Mouse (Mus musculus) mouse trophoblast stem cell (cell line): ENCODE measurements around the gene Ankk1.

Experiments
- in situ Hi-C, 2 experiments: fragments of 300-500 bp; cut with MseI, MboI; formaldehyde crosslinking; loops; 2 replicates in 1 of 2; 3 replicates in 1 of 2; pipeline ENCODE4 v1.15.1; 2025

Gene Ankk1

DNA sequence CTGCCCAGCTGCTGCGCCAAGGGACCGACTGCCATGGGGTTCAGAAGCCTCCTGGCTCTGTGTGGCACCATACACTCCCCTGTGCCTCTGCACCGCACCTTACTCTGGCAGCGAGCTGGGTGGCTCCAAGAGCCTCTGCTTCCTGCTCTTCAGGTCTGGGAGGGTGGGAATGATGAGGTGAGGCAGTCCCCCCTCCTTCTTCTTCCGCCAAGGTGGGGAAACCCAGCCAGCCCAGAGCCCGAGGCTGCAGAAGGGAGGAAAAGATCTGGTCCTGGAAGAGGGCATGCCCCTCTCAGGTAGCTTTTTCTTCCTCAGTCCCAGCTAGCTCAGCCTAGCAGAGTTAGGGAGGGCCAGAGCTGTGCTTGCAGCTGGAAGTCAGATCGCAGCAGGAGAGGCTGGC, at the start of gene Ankk1:
Gene Ankk1, minus strand, starts transcription at position 101 of the 400 bp plus-strand sequence.
- in situ Hi-C loops = no loop called here

DNA sequence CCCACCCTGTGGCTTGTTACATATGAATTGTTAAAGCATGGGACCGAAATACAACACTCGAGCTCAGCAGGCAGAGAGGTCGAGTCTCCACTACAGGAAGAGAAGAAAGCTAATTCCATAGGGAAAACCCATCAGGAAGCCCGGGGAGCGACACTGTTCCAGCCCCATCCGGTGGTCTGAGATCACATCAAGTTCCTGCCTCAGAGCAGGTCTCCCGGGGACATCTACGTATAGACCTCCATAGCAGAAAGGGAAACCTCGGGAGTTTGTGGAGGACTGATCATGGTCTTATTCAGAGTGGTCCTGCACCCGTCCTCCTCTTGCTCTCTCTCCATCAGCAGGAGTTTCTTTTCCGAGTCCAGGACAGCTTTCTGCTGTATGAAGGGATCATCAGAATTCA, 45.3 kb upstream of the Ankk1 start:
- in situ Hi-C loops = no loop called here

DNA sequence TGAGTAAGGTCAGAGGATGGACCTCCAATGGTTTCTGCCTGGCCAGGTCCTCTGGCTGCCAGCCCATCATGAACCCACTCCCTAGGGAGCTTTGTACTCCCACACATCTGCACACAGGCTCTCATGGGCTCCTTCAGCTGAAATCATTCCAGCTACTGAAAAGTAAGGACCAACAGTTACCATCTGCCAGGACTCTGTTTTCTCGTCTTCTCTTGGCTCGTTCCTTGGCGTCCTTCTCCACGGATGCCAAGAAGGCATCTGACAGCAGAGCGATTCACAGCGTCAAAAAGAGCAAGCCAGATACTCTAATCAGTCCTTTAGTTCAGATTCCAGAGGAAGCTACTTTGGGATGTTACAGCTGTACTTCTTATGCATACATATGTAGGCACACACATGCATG, 44.1 kb upstream of the Ankk1 start:
- in situ Hi-C loops = no loop called here

DNA sequence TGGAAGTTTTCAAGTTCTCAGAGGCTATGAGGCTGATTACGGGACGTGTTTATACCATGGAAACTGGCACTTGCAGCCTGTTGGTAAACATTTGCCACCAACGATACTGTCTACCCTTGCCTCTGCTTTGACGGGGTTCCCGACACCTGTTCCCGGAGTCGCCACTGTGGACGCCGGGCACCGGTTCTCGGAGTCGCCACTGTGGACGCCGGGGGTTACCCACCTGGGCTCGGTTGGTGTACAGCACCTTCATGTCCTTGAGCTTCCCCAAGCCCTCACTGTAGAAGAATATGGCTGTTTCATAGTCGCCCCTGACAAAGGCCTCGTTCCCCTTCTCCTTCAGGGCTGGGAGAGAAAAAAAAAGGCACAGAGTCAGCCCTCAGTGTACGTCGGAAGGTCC, 43.2 kb upstream of the Ankk1 start:
- in situ Hi-C loops = no loop called here

DNA sequence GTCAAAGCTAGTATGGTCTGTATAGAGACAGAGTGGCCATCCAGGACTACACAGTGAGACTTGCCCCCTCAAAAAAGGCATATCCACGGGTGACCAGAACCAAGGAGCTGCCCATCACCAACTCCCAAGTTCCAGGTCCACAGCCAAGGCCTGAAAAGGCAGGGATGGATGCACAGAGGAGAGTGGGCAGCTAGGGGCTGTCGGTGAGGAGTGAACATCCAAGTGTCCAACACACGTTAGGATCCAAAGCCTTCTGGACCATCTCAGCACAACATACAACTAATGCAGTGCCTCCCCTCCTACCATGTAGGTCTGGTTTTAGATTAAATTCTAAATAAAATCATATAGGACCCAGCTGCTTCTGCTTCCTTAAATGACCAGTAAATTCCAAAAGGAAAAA, 29.3 kb upstream of the Ankk1 start:
- in situ Hi-C loops = no loop called here

DNA sequence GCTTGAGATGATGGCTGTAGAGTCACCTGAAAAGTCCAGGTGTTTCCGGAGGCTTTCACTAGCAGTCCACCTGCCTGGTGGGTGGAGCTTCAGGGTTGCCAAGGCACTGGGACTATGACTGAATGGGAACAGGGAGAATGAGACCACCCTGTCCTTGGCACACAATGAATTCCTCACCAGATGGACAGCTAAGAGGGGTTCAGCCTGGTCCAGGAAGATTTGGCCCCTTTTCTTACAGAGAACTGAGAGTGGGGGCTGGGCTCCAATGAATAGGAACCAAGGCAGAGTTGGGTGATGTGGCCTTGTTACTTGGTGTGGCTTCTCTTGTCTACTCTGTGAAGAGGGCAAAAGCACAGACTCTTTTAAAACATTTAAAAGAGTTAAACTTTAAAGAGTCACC, 25.6 kb upstream of the Ankk1 start:
- in situ Hi-C loops = no loop called here

DNA sequence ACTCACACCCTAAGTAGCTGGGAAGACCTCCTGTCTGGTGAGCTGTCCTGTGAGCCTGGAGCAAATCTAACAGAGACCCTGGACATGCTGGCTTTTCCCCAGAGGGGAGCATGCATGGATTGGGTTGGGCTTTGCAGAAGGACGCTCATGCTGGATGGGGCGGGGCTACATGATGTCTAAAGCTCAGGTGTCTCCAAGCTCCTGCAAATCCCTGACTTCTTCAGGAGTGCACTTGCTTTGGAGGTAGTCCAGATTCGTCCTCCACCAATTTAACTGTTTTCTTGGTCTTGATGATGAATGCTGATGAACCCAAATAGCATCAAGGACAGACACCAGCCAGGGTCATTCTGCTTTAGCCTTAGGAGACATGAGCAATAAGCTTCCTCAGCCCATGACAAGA, 23.7 kb upstream of the Ankk1 start:
- in situ Hi-C loops = no loop called here

DNA sequence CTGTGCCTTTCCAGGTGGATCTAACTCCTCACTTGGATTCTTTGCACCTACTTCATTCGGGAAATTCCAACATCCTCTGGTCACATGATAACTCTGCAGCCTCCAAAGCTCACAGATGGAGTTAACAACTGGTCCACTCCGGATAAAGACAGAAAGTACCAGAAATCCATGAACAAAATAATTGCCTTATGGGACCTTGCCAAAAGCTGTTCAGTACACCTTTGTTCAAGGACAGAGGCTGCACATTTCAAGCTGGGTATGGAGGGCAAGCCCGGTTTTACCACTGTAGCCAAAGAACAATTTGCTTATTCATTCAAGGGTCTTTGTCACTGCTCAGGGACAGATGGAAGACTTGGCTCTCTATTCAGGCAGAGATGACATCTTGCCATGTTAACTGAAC, 15.8 kb upstream of the Ankk1 start:
- in situ Hi-C loops = no loop called here

DNA sequence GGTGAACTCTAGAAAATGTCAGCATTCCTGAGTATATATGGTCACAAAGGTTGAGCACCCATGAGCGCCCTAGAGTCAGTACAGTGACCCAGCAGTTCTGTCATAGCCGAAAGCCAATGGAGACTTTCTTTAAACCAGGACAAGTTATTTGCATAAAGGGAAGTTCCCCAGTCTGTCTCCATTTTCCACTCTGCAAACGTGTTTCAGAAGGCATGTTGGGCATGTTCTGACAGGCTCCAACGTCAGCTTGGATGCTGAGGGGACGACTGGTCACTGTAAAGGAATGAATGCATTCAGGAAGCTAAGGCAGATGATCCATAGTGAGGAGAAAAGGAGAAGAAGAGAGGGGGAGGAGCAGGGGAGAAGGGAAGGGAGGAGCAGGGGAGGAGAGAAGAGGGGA, 657 bp upstream of the Ankk1 start:
- in situ Hi-C loops = no loop called here

DNA sequence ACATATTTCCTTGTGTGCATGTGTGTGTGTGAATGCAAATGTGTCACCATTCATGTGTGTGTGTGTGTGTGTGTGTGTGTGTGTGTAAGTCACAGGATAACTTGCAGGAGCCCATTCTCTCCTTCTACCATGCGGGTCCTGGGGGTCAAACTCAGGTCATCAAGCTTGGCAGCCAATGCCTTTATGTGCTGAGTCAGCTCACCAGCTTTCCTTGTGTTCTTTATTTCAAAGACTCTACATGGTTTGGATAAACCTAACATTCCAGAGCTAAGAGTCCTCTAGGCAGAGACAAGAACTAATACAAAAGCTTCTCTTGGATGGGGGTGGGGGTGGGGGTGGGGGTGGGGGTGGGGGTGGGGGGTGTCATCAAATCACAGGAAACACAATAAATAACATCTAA, 1.2 kb downstream of the Ankk1 start:
- in situ Hi-C loops = no loop called here

DNA sequence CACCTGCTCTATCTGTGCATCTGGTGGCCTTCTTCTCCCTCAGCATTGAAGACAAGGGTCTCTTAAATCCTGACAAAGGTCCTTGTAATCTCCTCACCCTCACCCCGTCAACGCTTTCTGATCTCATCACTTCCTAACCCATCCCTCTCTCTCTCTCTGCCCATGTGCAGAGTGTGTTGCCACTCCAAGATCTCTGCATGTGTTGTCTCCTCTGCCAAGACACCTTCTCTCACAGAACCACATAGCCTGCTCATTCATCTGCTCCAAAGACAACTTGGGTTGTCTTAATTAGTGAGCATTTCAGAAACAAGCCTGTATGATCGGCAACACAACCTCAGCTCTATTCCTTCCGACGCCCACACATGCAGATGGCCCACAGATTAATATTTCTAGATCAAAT, 3.0 kb downstream of the Ankk1 start:
- in situ Hi-C loops = no loop called here

DNA sequence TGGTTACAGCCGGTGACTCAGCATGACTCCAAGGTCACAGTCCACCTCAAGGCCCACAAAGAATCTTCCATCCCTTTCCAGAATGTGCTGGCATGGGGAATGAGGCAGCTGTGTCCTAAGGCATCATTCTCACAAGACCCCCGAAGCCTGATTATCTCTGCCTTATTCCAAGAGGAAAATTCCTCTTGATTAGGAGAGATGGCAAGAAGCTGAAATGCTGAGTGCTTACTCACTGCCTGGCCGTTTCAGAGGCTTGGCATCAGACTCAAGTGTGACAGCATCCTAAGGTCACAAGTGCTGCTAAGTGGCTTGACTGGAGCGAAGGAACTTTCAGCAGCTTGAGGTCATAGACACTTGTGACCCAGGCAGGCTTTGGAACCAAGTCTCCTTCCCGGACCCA, 16.2 kb downstream of the Ankk1 start:
- in situ Hi-C loops = no loop called here

DNA sequence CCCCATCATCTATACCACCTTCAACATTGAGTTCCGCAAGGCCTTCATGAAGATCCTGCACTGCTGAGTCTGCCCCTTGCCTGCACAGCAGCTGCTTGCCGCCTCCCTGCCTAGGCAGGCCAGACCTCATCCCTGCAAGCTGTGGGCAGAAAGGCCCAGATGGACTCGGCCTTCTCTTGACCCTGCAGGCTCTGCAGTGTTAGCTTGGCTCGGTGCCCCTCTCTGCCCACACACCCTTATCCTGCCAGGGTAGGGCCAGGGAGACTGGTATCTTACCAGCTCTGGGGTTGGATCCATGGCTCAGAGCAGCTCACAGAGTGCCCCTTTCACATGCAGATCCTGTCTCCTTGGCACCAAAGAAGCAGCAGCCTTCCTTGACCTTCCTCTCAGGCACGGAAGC, 19.8 kb downstream of the Ankk1 start:
- in situ Hi-C loops = no loop called here

DNA sequence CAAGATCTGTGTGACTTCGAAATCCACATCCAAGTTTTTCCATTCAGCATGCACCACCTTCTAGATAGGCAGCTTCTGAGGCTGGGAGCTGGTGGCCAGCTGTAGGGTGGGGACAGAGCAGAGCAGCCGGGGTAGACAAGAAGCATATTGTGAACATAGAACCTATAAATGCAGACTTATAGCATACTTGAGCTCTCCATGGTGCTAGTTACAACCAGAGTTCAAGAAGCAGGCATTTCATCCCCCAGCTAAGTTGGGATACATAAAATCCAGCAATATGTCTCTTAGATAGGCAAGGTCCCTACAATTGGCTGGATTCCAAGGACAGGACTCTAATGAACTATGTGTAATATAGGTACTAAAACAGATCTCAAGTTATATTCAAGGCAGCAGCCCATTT, 23.1 kb downstream of the Ankk1 start:
- in situ Hi-C loops = no loop called here

DNA sequence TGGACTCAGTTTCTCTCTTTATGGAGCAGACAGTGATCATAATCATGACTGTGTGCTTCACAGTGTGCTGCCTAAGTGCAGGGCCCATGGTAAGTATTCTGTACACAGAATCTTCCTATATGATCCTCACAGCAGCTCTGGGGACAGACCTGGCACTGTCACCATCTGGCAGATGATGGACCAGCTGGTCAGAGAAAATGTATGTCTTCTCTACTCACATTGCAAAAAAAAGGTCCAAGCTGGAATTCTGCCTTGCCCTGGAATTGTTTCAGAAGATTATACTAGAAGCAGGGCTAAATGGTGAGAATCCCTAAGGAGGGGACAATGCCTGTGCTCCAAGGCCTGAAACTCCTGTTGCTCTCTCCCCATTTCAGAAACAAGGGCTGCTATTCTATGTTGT, 30.8 kb downstream of the Ankk1 start:
- in situ Hi-C loops = no loop called here

DNA sequence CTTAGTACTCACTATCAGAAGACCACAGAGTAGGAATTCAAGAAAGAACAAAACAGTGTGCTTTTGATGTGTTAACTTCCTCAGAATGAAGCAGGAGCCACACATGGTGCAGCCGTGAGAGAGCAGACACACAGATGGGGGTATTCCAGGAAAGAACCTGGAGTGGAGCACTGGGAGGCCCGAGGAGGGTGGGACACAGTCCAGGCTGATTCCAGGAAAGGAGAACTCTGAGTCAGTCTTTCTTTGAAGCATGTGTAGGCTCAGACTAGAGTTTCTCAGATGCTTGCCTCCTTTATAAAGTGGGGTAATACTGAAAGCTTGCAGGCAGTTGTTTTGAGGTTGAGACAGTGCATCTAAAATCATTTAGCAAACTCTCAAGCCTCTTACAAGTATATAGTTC, 34.6 kb downstream of the Ankk1 start:
- in situ Hi-C loops = no loop called here

DNA sequence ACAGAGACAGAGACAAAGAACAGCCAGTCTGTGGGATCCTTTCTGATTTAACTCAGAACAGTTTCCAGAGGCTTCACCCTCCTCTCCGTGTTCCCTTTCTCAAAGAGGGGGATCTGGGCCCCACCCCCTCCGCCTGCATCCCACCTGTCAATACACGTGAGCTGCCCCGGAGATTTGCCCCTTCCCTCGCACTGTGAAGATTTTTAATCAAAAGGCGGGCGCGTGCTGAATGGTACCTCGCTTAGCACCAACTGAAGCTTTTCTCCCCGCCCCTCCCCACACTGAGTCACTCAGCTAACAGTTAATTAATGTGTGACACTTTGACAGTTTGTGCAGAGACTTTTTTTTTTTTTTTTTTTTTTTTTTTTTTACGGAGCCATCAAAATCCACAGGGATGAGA, 40.7 kb downstream of the Ankk1 start:
- in situ Hi-C loops = no loop called here

DNA sequence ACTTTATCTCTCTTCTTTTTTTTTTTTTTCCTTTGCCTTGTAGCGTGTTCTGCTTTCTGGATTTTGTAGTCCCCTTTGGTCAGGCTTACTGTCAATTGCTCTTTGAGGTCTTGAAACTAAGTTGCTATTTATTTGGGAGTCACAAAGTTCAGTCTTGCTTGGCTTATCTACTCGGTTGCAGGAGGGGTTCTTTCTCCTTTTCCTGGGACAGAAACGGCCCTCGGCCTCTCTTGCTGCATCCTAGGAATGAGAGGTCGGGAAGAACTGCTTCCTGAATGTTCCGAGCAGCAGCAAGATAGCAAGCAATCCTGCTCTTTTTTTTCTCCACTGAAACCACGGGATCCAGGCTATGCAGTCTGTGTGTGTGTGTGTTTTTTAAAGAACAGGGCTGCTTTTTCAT, 41.5 kb downstream of the Ankk1 start:
- in situ Hi-C loops = no loop called here

DNA sequence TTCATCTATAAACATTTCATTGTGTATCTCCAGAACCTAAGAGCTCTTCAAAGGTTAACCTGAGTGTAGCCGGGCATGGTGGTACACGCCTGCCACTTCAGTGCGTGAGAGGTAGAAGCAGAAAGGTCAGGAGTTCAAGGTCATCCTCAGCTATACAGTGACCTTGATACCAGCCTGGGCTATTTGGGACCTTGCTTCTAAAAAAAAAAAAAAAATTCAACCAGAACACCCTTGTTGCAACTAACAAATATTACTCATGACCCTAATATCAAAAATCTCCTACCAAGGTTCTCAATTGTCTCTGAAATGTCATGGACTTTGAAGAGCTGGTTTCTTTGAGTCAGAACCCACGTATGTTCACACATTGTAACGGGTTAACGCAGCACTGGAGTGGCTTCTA, 42.0 kb downstream of the Ankk1 start:
- in situ Hi-C loops = no loop called here

DNA sequence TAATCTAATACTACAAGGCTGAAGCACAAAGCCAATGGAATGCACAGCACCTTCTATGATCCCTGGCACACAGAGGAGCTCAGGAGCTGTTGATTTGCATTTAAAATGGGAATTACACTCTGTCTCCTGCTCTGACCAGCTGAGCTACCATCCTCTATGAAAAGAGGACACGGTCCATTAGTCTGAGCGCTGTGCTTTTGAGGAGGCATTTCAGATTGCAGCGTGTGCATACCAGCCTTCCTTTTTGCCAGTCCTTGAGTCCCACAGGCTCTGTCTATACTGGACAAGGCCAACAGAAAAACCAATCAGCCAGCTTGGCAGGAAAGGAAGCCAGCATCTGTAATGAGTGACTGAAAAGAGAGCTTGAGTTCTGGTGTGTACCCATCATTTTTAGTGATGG, 42.8 kb downstream of the Ankk1 start:
- in situ Hi-C loops = no loop called here

DNA sequence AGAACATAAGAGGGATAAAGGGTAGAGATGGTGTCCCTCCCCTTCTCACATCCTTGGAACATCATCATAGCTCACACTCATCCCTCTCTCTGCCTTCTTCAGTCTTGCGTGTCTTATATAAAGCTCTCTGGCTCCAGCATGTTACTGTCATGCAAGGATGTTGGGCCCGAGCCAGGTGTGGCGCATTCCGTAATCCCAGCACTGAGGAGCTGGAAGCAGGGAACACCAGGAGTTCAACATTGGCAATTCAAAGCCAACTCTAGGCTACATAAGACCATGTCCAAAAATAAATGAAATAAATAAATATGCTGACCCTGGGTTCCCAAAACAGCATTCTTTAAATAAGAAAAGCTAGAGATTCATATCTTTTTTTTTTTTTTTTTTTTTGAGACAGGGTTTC, 46.9 kb downstream of the Ankk1 start:
- in situ Hi-C loops = no loop called here

DNA sequence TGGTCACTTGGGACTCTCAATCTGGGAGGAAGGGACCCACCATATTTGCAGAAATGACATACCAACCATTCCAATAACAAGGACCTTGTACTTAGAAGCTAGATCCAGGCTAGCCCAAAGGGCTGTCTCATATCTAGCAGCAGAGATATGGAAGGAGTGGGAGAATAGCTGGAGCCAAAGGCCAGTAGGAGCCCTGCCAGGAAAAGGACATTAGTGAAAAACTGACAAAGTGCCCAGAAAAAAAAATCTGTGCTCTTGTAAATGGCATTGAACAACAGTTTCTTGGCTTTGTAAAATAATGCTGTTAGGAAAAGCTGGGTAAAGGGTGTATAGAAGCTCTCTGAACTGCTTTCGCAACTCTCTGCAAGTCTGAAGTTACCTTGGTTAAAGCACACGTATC, 52.9 kb downstream of the Ankk1 start:
- in situ Hi-C loops = no loop called here

DNA sequence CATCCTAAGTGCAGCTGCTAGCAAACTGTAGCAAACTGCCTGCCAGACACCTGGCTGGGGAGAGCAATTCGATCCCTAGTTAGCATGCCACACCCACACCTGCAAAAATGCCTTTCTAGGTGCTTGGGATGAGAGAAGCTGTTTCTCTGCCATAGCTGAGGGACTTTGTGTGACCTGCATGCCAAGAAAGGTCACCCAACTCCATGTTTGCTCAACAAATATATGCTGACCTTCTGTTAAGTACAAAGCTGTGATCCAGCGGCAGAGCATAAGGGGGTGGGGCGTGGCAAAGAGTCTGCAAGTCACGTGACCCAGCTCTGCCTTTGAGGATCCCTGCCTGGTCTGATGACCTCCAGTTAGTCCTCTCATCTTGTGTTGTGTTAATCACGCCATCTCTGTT, 61.1 kb downstream of the Ankk1 start:
- in situ Hi-C loops = no loop called here
